Comparison of ENCODE assay signal across 7 mouse cellular contexts in the genomic region with DNA sequence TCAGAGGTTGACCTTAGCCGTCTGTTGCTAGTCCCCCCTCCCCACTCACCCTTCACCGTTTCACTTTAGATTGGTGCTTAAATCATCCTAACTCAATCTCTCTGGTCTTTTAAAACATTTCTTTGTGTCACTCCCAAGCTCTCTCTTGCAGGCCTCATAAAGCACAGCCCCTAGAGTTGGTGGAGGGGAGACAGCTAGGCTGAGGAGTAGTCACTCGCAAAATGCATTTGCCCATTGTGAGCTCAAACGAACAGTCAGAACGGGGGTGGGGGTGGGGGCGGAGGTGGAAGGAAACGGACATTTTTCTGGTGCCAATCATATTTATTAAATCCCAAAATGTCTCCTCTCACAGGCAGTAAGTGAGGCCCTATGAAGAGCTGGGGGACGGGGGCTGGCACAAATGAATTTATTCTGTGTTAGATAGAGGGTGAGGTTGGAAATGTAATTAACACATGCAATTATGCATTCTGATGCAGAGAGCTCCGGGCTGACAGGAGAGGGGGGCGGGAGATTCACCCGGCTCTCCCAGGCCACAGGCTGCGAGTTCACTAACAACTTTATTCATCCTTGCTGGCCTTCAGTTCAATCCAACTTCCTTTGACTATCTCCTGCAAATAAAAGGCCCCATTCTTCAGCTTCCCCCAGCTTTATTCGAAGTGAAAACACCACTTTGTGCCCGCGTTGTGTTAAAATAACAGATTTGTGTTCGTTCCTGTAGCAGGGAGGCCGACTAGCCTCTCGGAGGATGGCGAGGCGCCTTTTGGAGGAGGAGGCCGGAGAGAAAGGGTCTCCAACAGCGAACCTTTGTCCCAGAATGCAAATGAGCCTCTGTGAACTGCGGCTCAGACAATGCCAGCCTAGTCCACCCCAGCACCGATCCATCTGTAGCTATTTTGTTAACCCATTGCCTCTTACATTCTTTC.
A peak's percentile ranks its signal among the peaks of the same experiment; 100 is the strongest.
DNase-seq lines count a peak whose midpoint lies in the region; ATAC-seq lines count a peak whose summit lies in the region.

No protein-coding gene starts in this region.

- peak; percentile 88 for ATAC-seq in hindbrain, embryonic 16.5 days
- peak; percentile 86 for ATAC-seq in midbrain, embryonic 15.5 days (replicated peaks)

- peaks cover 2% of the 10 kb centered on the region; the same call in 1 of the 2 replicates for H3K27me3 ChIP-seq in hindbrain, embryonic 16.5 days (replicated peaks; ENCODE audit: control insufficient read depth, insufficient read depth, low read length)
- peaks cover 11% of the 10 kb centered on the region for H3K27me3 ChIP-seq in midbrain, embryonic 15.5 days (replicated peaks)

- H3K4me1 ChIP-seq in hindbrain, embryonic 16.5 days (ENCODE audit: control insufficient read depth, insufficient read depth, low read depth, low read length) = peaks cover 11% of the 10 kb centered on the region
- H3K4me1 ChIP-seq in midbrain, embryonic 15.5 days = peaks cover 24% of the 10 kb centered on the region

- no peak overlapping the region for H3K4me3 ChIP-seq in hindbrain, embryonic 16.5 days (ENCODE audit: low read length)
- H3K4me3 ChIP-seq in midbrain, embryonic 15.5 days = no peak overlapping the region

- H3K36me3 ChIP-seq in hindbrain, embryonic 16.5 days (ENCODE audit: control insufficient read depth, insufficient read depth, low read length) = no peaks in the 10 kb centered on the region
- H3K36me3 ChIP-seq in midbrain, embryonic 15.5 days (replicated peaks) = no peaks in the 10 kb centered on the region

- 11% methylated on average over 24 of the region's 24 CpGs for WGBS in hindbrain, embryonic 16.5 days
- 10% methylated on average over 24 of the region's 24 CpGs for WGBS in midbrain, embryonic 15.5 days

- DNase-seq in ZHBTc4 (ENCODE audit: low read depth, low spot score) = peak; percentile 91
- peak; percentile 77 for DNase-seq in embryo, embryonic 9.5 days (ENCODE audit: extremely low spot score)
- no peak for DNase-seq in urinary bladder, postnatal 14 days (ENCODE audit: low spot score)
- no peak for DNase-seq in adrenal gland, postnatal 25 days
- DNase-seq in urinary bladder, postnatal 36 days (ENCODE audit: low spot score in 2 of 2) = no peak

- H3K9ac ChIP-seq in hindbrain, embryonic 16.5 days (ENCODE audit: low read depth, low read length) = no peak overlapping the region
- H3K9ac ChIP-seq in midbrain, embryonic 15.5 days = no peak overlapping the region

- no peaks in the 10 kb centered on the region for H3K9me3 ChIP-seq in hindbrain, embryonic 16.5 days (ENCODE audit: control insufficient read depth, low read length)
- no peaks in the 10 kb centered on the region for H3K9me3 ChIP-seq in midbrain, embryonic 15.5 days

- H3K4me2 ChIP-seq in hindbrain, embryonic 16.5 days (ENCODE audit: low read length) = peak overlapping the region; percentile 21; the same call in 1 of the 2 replicates
- peak overlapping the region; percentile 17; the same call in 1 of the 2 replicates for H3K4me2 ChIP-seq in midbrain, embryonic 15.5 days

- H3K27ac ChIP-seq in hindbrain, embryonic 16.5 days (ENCODE audit: low read depth, low read length) = peak overlapping the region; percentile 70; the same call in 1 of the 2 replicates
- H3K27ac ChIP-seq in midbrain, embryonic 15.5 days = peak overlapping the region; percentile 56

Comparison
In these comparisons a context has a peak if more than half of its experiments do, and no peak if none do; other contexts are left out.
1. DNase-seq: peak in ZHBTc4 (single experiment) and embryo, embryonic 9.5 days (single experiment); none in urinary bladder, postnatal 14 days (single experiment), adrenal gland, postnatal 25 days (single experiment) and urinary bladder, postnatal 36 days (0 of 2).